Mouse (Mus musculus) macrophage (primary cell): ENCODE results near the gene Gadd45b. TPM values are rescaled to one million over a fixed set of nuclear protein-coding genes. Genes with fewer than 3 reads are reported as not detected.
A peak's percentile ranks its signal among the peaks of the same experiment; 100 is the strongest.

ENCODE experiments used
- H3K27ac ChIP-seq: fragments of 350-480 bp; formaldehyde crosslinking; 2 replicates; pipeline ENCODE4 v1.9.0; 2021
- H3K36me3 ChIP-seq: fragments of 350-480 bp; formaldehyde crosslinking; 2 replicates; pipeline ENCODE4 v1.9.0; 2021; ENCODE audit errors: inconsistent target
- H3K4me3 ChIP-seq: fragments of 350-480 bp; formaldehyde crosslinking; 2 replicates; pipeline ENCODE4 v1.9.0; 2021; ENCODE audit errors: inconsistent target
- H3K79me2 ChIP-seq: fragments of 350-480 bp; formaldehyde crosslinking; 2 replicates; pipeline ENCODE4 v1.9.0; 2021; ENCODE audit errors: inconsistent target
- WGBS: methylation state at CpG from one replicate; pipeline ENCODE4 v1.1.7; 2026; ENCODE audit warnings: inconsistent platforms; ENCODE audit not compliant: missing documents; 5-methylcytosine and 5-hydroxymethylcytosine counted together
- polyA plus RNA-seq: library from polyadenylated mRNA; stranded (reverse); fragments of 250-400 nt; gene quantifications from 3 replicates; pipeline ENCODE4 v1.2.4, GENCODE M21; 2018; ENCODE audit warnings: inconsistent platforms

Gene Gadd45b
- polyA plus RNA-seq, 1 experiment from 2014 or later: 89.8 TPM

DNA sequence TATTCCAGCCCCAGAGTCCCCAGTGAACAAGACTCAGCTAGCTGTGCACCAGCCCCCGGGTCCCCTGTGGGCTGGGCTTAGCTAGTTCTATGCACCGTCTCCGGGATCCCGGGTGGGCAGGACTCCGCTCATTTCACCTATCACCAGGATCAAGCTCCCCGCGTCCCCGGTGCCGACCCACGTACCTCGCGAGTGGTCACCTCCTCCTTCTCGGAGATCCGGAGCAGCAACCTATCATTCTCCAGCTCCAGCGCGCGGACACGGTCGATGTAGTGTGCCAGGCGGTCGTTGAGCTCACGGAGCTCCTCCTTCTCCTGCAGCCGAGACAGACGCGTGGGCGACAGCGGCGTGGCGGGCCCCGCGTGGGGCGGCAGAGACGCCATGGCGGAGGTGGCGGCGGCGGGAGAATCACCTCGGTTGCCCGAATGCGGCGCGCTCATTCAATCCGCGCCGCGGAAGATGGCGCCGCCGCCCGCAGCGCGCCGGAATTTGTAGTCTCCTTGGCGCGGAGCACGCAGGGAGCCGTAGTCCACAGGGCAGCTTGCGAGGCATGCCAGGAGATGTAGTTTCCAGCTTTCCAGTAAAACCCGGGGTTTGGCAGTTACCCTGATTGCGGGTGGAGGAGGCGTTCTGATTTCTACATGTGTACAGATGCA lies 12.0 kb upstream of the Gadd45b start, which contains the start of gene Lmnb2:
Gene Lmnb2, minus strand, starts transcription at position 467 of the 656 bp plus-strand sequence.
- Histone ChIP-seq H3K4me3 (peak within 1 kb of the TSS; percentile 98), H3K79me2 (peaks cover 46% of the 10 kb centered on the region), H3K36me3 (no peaks in the 10 kb centered on the region), H3K27ac (peak within 1 kb of the TSS; percentile 28; the same call in 1 of the 2 replicates)
- under 1% methylated on average over 54 of the region's 61 CpGs for WGBS

- peak overlapping the region; percentile 53 for H3K27ac ChIP-seq
- peak overlapping the region; percentile 26 for H3K4me3 ChIP-seq
- WGBS: 14% methylated on average over 16 of the region's 16 CpGs
- peaks cover 9% of the 10 kb centered on the region for H3K79me2 ChIP-seq
- H3K36me3 ChIP-seq: no peaks in the 10 kb centered on the region
Observed at GRCm38 (mm10) chr10:80921923-80922322, 8.0 kb upstream of the Gadd45b start.

DNA sequence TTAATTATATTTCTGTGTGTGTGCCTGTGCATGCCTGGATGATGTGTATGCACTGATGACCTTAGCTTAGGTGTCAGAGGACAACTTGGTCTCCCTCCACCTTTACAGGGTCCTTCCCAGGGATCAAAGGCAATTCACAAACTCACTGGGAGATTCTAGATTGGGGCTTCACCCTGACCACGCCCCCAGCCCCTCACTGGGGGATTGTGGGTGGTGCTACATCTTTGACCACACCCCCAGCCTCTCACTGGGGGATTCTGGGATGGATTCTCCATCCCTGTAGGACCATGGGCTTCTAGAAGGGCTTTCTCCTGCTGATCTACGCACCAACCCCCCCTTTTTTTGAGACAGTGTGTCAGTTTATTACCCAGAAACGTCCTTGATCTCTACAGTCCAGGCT lies 4.4 kb upstream of the Gadd45b start:
- Histone ChIP-seq H3K36me3 (no peaks in the 10 kb centered on the region), H3K4me3 (no peak overlapping the region), H3K27ac (no peak overlapping the region), H3K79me2 (peaks cover 6% of the 10 kb centered on the region)
- WGBS: 67% methylated on average over 3 of the region's 3 CpGs

- Histone ChIP-seq H3K79me2 (peaks cover 22% of the 10 kb centered on the region), H3K36me3 (no peaks in the 10 kb centered on the region), H3K27ac (peak overlapping the region; percentile 86), H3K4me3 (peak overlapping the region; percentile 46)
- under 1% methylated on average over 47 of the region's 48 CpGs for WGBS
Observed at GRCm38 (mm10) chr10:80928586-80929298, 1.1 kb upstream of the Gadd45b start.

- Histone ChIP-seq H3K36me3 (no peaks in the 10 kb centered on the region), H3K79me2 (peaks cover 22% of the 10 kb centered on the region), H3K4me3 (peak overlapping the region; percentile 86), H3K27ac (peak overlapping the region; percentile 82)
- 5% methylated on average over 42 of the region's 45 CpGs for WGBS
Observed at GRCm38 (mm10) chr10:80930361-80931152, 684 bp downstream of the Gadd45b start.

DNA sequence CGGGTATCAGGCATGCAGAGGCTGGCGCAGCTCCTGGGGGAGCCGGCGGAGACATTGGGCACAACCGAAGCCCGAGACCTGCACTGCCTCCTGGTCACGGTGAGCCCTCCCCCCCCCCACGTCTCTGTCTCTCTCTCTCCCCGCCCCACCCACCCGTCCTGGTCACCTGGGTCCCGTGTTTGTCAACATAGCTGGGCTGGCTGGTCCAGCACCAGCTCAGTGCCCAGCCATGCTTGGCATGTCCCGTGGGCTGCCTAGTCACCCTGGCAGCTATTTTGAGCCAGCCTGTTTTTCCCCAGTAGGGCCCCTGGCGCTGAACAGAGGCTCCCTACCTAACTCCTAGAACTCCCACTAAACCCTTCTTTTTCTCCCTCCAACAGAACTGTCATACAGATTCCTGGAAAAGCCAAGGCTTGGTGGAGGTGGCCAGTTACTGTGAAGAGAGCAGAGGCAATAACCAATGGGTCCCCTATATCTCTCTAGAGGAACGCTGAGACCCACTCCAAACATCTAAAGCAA lies 1.3 kb downstream of the Gadd45b start:
- peaks cover 22% of the 10 kb centered on the region for H3K79me2 ChIP-seq
- H3K4me3 ChIP-seq: peak overlapping the region; percentile 86
- H3K27ac ChIP-seq: peak overlapping the region; percentile 82
- WGBS: 29% methylated on average over 11 of the region's 14 CpGs
- H3K36me3 ChIP-seq: no peaks in the 10 kb centered on the region

DNA sequence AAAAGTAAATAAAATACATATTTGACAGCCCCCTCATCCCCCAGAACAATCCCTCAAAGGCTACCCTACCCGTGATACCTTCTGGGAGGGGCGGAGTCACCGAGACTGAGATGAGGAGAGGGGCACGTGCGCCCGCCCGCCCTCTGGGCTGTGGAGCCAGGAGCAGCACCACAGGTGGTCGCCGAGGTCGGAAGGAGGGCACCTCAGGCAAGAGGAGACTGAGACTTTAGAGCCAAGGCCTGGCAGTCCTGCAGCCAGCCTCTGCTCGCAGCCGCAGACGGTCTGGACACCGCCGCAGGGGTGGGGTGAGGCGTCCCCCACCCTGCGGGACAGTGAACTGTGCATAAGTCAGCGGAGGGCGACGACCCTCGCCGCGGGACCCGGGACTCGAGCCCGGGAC lies 1.8 kb downstream of the Gadd45b start:
- Histone ChIP-seq H3K27ac (peak overlapping the region; percentile 82), H3K79me2 (peaks cover 22% of the 10 kb centered on the region), H3K4me3 (peak overlapping the region; percentile 86), H3K36me3 (no peaks in the 10 kb centered on the region)
- WGBS: 17% methylated on average over 26 of the region's 26 CpGs

GRCm38 (mm10) chr10:80932206-80932605 lies 2.3 kb downstream of the Gadd45b start:
- Histone ChIP-seq H3K79me2 (peaks cover 22% of the 10 kb centered on the region), H3K36me3 (no peaks in the 10 kb centered on the region), H3K27ac (peak overlapping the region; percentile 62), H3K4me3 (peak overlapping the region; percentile 42)
- 10% methylated on average over 20 of the region's 20 CpGs for WGBS

GRCm38 (mm10) chr10:80932700-80933420 lies 3.0 kb downstream of the Gadd45b start:
- peak overlapping the region; percentile 62 for H3K27ac ChIP-seq
- peaks cover 22% of the 10 kb centered on the region for H3K79me2 ChIP-seq
- peak overlapping the region; percentile 42 for H3K4me3 ChIP-seq
- H3K36me3 ChIP-seq: no peaks in the 10 kb centered on the region
- 10% methylated on average over 15 of the region's 17 CpGs for WGBS

GRCm38 (mm10) chr10:80933421-80933979 lies 3.6 kb downstream of the Gadd45b start:
- H3K79me2 ChIP-seq: peaks cover 22% of the 10 kb centered on the region
- H3K4me3 ChIP-seq: peak overlapping the region; percentile 42
- WGBS: 2% methylated on average over 21 of the region's 21 CpGs
- no peaks in the 10 kb centered on the region for H3K36me3 ChIP-seq
- peak overlapping the region; percentile 62 for H3K27ac ChIP-seq

DNA sequence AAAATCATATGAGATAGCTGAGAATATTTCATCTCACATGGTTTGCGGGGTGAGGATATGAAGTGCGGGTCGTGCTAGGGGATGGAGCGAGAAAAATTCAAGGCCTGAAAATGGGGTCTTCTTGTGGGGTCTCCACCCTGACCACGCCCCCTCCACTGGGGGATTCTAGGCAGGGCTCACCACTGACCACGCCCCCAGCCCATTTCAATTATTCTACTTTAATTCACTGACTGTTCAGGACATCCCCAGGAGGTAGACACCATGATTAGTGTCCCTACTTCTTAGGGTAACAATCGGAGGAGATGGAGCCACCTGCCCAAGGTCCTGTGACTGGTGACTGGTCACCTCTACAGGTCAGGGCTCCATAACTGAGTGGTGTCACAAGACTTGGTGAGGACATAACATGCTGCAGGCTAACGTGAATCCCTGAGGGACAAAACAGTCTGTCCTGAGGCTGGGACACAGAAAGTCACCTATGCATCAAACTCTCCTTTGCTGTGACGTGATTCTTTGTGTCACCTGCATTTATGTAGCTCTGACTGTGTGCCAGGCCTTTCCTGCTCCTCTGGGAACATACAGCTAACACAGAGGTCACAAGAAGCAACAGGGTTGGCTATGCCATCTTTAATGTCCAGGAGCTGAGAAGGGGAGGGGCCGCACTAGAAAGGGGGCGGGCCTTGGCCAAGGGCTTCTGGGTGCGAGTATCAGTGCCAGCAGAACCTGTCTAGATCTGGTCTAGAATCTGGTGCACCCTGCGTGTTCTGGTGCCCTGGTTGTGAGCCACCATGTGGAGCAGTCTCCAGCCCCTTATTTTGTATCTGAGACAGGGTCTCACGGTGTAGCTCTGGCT lies 4.5 kb downstream of the Gadd45b start:
- WGBS: 81% methylated on average over 14 of the region's 14 CpGs
- Histone ChIP-seq H3K4me3 (no peak overlapping the region), H3K36me3 (no peaks in the 10 kb centered on the region), H3K79me2 (peaks cover 22% of the 10 kb centered on the region), H3K27ac (peak overlapping the region; percentile 62)

DNA sequence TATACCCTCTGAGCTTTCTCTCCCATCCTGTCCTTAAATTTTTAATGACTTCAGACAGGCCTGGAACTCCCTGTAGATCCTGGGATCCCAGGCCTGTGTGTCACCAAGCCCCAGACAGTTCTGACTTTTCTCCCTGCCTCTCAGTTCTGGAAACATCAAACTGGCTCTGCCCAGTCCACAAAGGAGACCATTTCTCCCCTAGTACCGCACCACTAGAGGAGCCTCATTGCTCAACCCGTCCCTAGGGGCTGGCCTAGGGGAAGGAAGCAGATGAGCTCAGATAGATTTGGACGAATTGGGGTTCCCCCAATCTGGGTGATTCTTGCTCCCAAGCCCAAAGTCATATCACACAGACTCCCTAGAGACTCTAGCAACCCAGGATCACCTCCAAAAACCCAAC lies 5.4 kb downstream of the Gadd45b start:
- Histone ChIP-seq H3K4me3 (no peak overlapping the region), H3K27ac (no peak overlapping the region), H3K36me3 (no peaks in the 10 kb centered on the region), H3K79me2 (peaks cover 18% of the 10 kb centered on the region)
- WGBS: 0% methylated on average over 3 of the region's 3 CpGs

- no peak overlapping the region for H3K4me3 ChIP-seq
- peaks cover 13% of the 10 kb centered on the region for H3K79me2 ChIP-seq
- H3K36me3 ChIP-seq: no peaks in the 10 kb centered on the region
- 26% methylated on average over 17 of the region's 17 CpGs for WGBS
- no peak overlapping the region for H3K27ac ChIP-seq
Observed at GRCm38 (mm10) chr10:80935698-80936097, 5.8 kb downstream of the Gadd45b start.
